Mouse (Mus musculus) heart, postnatal 0 days (tissue): ENCODE data around the gene Exoc8. TPM values are rescaled to one million over a fixed set of nuclear protein-coding genes. Genes with fewer than 3 reads are reported as not detected.

ENCODE experiments used
- ATAC-seq: fragments of 200-750 bp; cut with Nextera tagmentation; 2 replicates; pipeline ENCODE4 v1.8.0; 2017; ENCODE audit warnings: low read depth, moderate number of reproducible peaks, moderate library complexity; ENCODE audit not compliant: insufficient read depth
- DNase-seq: peaks from one replicate; pipeline ENCODE4 v3.0.0-alpha.2; 2016; ENCODE audit warnings: low spot score
- H3K27ac ChIP-seq: fragments of 300-500 bp; sonication (generic); 2 replicates; pipeline ENCODE4 v1.5.1; 2014; ENCODE audit warnings: low read depth, mild to moderate bottlenecking
- H3K27me3 ChIP-seq: fragments of 300-500 bp; sonication (generic); 2 replicates; pipeline ENCODE4 v1.6.1; 2014; ENCODE audit warnings: low read length, mixed read lengths; ENCODE audit not compliant: control insufficient read depth, insufficient read depth
- H3K36me3 ChIP-seq: fragments of 300-500 bp; sonication (generic); replicated peaks from 2 replicates; pipeline ENCODE4 v1.6.1; 2014; ENCODE audit warnings: low read length, mixed read lengths; ENCODE audit not compliant: control insufficient read depth, insufficient read depth
- H3K4me1 ChIP-seq: fragments of 300-500 bp; sonication (generic); 2 replicates; pipeline ENCODE4 v1.6.1; 2014; ENCODE audit warnings: antibody characterized with exemption; ENCODE audit not compliant: control insufficient read depth, insufficient read depth
- H3K4me2 ChIP-seq: fragments of 300-500 bp; sonication (generic); 2 replicates; pipeline ENCODE4 v1.6.1; 2014; ENCODE audit warnings: low read depth, mild to moderate bottlenecking, low read length, moderate library complexity
- H3K4me3 ChIP-seq: fragments of 300-500 bp; sonication (generic); 2 replicates; pipeline ENCODE4 v1.5.1; 2014; ENCODE audit warnings: low read depth, low read length
- H3K9ac ChIP-seq: fragments of 300-500 bp; sonication (generic); replicated peaks from 2 replicates; pipeline ENCODE4 v1.6.1; 2014; ENCODE audit warnings: low read depth, low read length, mixed read lengths
- H3K9me3 ChIP-seq: fragments of 300-500 bp; sonication (generic); replicated peaks from 2 replicates; pipeline ENCODE4 v1.6.1; 2016; ENCODE audit warnings: low read length; ENCODE audit not compliant: control insufficient read depth
- CTCF ChIP-seq: IDR thresholded peaks from 2 replicates; pipeline ENCODE4 v1.5.1; 2016; ENCODE audit warnings: antibody characterized with exemption, control low read depth, low read depth
- EP300 ChIP-seq: IDR thresholded peaks from 2 replicates; pipeline ENCODE4 v1.6.1; 2016; ENCODE audit warnings: antibody characterized with exemption, low read depth
- WGBS: fragments of 180-500 bp; shearing (Covaris S2); extraction: QIAGEN DNeasy Blood & Tissue Kit; methylation state at CpG from one replicate; pipeline ENCODE4 v1.1.7; 2014; 5-methylcytosine and 5-hydroxymethylcytosine counted together
- polyA plus RNA-seq: library from polyadenylated mRNA; unstranded; fragments of >200 nt; fragmentation: Nextera tagmentation; extraction: Ambion mirVana; gene quantifications from 2 replicates; pipeline ENCODE4 v1.2.1, GENCODE M21; 2015
- total RNA-seq: library from RNA; depleted of rRNA; stranded (reverse); fragments of >200 nt; gene quantifications from 2 replicates; pipeline ENCODE4 v1.2.3, GENCODE M21; 2014; ENCODE audit warnings: low replicate concordance

Gene Exoc8
- total and polyA plus RNA-seq, 2 experiments from 2014 or later = 5.3 to 16.9 TPM

GRCm38 (mm10) chr8:124892596-124892995 lies 4.9 kb downstream of the Exoc8 start:
- Histone ChIP-seq H3K4me1 (peaks cover 7% of the 10 kb centered on the region; the same call in 1 of the 2 replicates), H3K4me3 (no peak overlapping the region), H3K27ac (no peak overlapping the region), H3K36me3 (peaks cover 58% of the 10 kb centered on the region), H3K9ac (no peak overlapping the region), H3K27me3 (no peaks in the 10 kb centered on the region), H3K4me2 (no peak overlapping the region), H3K9me3 (no peaks in the 10 kb centered on the region; the same call in 1 of the 2 replicates)
- no peak for TF ChIP-seq EP300
- no peak for TF ChIP-seq CTCF
- no peak for ATAC-seq
- WGBS = 58% methylated on average over 3 of the region's 3 CpGs
- DNase-seq = no peak

- 93% methylated on average over 5 of the region's 5 CpGs for WGBS
- Histone ChIP-seq H3K4me1 (no peaks in the 10 kb centered on the region), H3K4me2 (no peak overlapping the region), H3K4me3 (no peak overlapping the region), H3K9me3 (no peaks in the 10 kb centered on the region; the same call in 1 of the 2 replicates), H3K9ac (no peak overlapping the region), H3K36me3 (peaks cover 83% of the 10 kb centered on the region), H3K27me3 (no peaks in the 10 kb centered on the region), H3K27ac (no peak overlapping the region)
- ATAC-seq = no peak
- TF ChIP-seq EP300 (no peak), CTCF (0 out of 2 replicates have a peak, but pooled peaks have one; percentile 10)
- no peak for DNase-seq
These were observed 9.1 kb downstream of the Exoc8 start for GRCm38 (mm10) chr8:124888385-124888784.

- H3K27me3 ChIP-seq = no peaks in the 10 kb centered on the region
- ATAC-seq (no peak), DNase-seq (no peak)
- H3K9me3 ChIP-seq = no peaks in the 10 kb centered on the region
- WGBS = 46% methylated on average over 10 of the region's 10 CpGs
- no peak overlapping the region for H3K4me3 ChIP-seq
- no peak overlapping the region for H3K4me2 ChIP-seq
- peaks cover 94% of the 10 kb centered on the region for H3K36me3 ChIP-seq
- H3K27ac ChIP-seq = no peak overlapping the region
- no peak overlapping the region for H3K9ac ChIP-seq
- TF ChIP-seq EP300 = no peak
- no peak for TF ChIP-seq CTCF
- H3K4me1 ChIP-seq = no peaks in the 10 kb centered on the region
These were observed 18.5 kb downstream of the Exoc8 start for GRCm38 (mm10) chr8:124878946-124879526.

- Histone ChIP-seq H3K4me2 (no peak overlapping the region), H3K9me3 (no peaks in the 10 kb centered on the region), H3K9ac (no peak overlapping the region), H3K27ac (no peak overlapping the region), H3K4me3 (no peak overlapping the region), H3K36me3 (peaks cover 94% of the 10 kb centered on the region), H3K4me1 (peaks cover 1% of the 10 kb centered on the region; the same call in 1 of the 2 replicates), H3K27me3 (no peaks in the 10 kb centered on the region)
- WGBS = 68% methylated on average over 5 of the region's 5 CpGs
- ATAC-seq (no peak), DNase-seq (no peak)
- TF ChIP-seq CTCF (no peak), EP300 (no peak)
These were observed 19.4 kb downstream of the Exoc8 start for GRCm38 (mm10) chr8:124878141-124878540.

GRCm38 (mm10) chr8:124872690-124873089 lies 24.8 kb downstream of the Exoc8 start:
- H3K9ac ChIP-seq = no peak overlapping the region
- peak overlapping the region; percentile 52; the same call in 1 of the 2 replicates for H3K27ac ChIP-seq
- H3K4me1 ChIP-seq = peaks cover 15% of the 10 kb centered on the region
- H3K27me3 ChIP-seq = no peaks in the 10 kb centered on the region
- peak; percentile 42 for DNase-seq
- H3K9me3 ChIP-seq = no peaks in the 10 kb centered on the region
- peaks cover 66% of the 10 kb centered on the region for H3K36me3 ChIP-seq
- no peak overlapping the region for H3K4me2 ChIP-seq
- peak; percentile 74 for ATAC-seq
- 21% methylated on average over 5 of the region's 5 CpGs for WGBS
- TF ChIP-seq CTCF (no peak), EP300 (no peak)
- no peak overlapping the region for H3K4me3 ChIP-seq

DNA sequence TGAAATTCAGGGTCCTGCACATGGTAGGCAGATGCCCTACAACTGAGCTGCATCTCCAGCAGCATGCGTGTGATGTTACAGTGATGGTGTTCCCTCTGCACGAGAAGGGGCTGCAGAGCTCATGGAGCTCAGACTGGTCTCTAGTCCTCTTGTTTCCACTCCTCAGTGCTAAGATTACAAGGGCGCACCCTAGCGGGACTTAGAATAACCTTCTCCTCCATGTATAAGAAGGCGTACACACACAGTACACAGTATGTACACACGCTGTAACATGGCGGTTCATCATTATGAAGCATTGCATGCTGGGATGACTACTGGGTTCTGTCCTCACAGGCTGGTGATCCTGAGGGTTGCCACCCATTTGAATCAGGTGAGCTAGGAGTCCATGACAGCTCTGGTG lies 25.4 kb downstream of the Exoc8 start:
- peaks cover 21% of the 10 kb centered on the region for H3K4me1 ChIP-seq
- DNase-seq = no peak
- no peak for TF ChIP-seq CTCF
- no peak for TF ChIP-seq EP300
- H3K27me3 ChIP-seq = no peaks in the 10 kb centered on the region
- no peak for ATAC-seq
- no peaks in the 10 kb centered on the region for H3K9me3 ChIP-seq
- H3K4me2 ChIP-seq = no peak overlapping the region
- no peak overlapping the region for H3K4me3 ChIP-seq
- 91% methylated on average over 7 of the region's 7 CpGs for WGBS
- H3K36me3 ChIP-seq = peaks cover 60% of the 10 kb centered on the region
- no peak overlapping the region for H3K27ac ChIP-seq
- no peak overlapping the region for H3K9ac ChIP-seq
